Mouse (Mus musculus) gonadal fat pad, adult 2 months (tissue): ENCODE results near the gene Ltb. TPM values are rescaled to one million over a fixed set of nuclear protein-coding genes. Genes with fewer than 3 reads are reported as not detected.

Experiments
- DNase-seq: peaks from one replicate; pipeline ENCODE4 v3.0.0-alpha.2; 2012; ENCODE audit warnings: low read depth
- polyA plus RNA-seq: library from polyadenylated mRNA; depleted of rRNA; stranded (reverse); fragments of >200 nt; gene quantifications from 2 replicates; pipeline ENCODE4 v1.2.3, GENCODE M21; 2012; rRNA removed

Gene Ltb
- 2.7 and 3.2 TPM in 2 replicates for polyA plus RNA-seq

- no peak for DNase-seq
Observed at GRCm38 (mm10) chr17:35193881-35194843, at the start of gene Ltb. TSS of gene Ltb (plus strand) at chr17:35194439.

GRCm38 (mm10) chr17:35146139-35146538, 48.1 kb upstream of the Ltb start:
- DNase-seq: no peak

GRCm38 (mm10) chr17:35147348-35147747, 46.9 kb upstream of the Ltb start:
- DNase-seq: no peak

- no peak for DNase-seq
Observed at GRCm38 (mm10) chr17:35147922-35148639, 46.2 kb upstream of the Ltb start.

GRCm38 (mm10) chr17:35152121-35152520, 42.1 kb upstream of the Ltb start:
- DNase-seq: no peak

GRCm38 (mm10) chr17:35153077-35153476, 41.2 kb upstream of the Ltb start:
- DNase-seq: no peak

- no peak for DNase-seq
Observed at GRCm38 (mm10) chr17:35153931-35154330, 40.3 kb upstream of the Ltb start.

GRCm38 (mm10) chr17:35154616-35155015, 39.6 kb upstream of the Ltb start:
- DNase-seq: no peak

GRCm38 (mm10) chr17:35155451-35155850, 38.8 kb upstream of the Ltb start:
- no peak for DNase-seq

GRCm38 (mm10) chr17:35156461-35157200, 37.6 kb upstream of the Ltb start:
- no peak for DNase-seq

- no peak for DNase-seq
Observed at GRCm38 (mm10) chr17:35157254-35157653, 37.0 kb upstream of the Ltb start.

GRCm38 (mm10) chr17:35157661-35158175, 36.5 kb upstream of the Ltb start:
- no peak for DNase-seq

GRCm38 (mm10) chr17:35158850-35159593, 35.2 kb upstream of the Ltb start:
- no peak for DNase-seq

- DNase-seq: no peak
Observed at GRCm38 (mm10) chr17:35159638-35160037, 34.6 kb upstream of the Ltb start.

GRCm38 (mm10) chr17:35161421-35161820, 32.8 kb upstream of the Ltb start:
- no peak for DNase-seq

- DNase-seq: no peak
Observed at GRCm38 (mm10) chr17:35162121-35162520, 32.1 kb upstream of the Ltb start.

GRCm38 (mm10) chr17:35162730-35163129, 31.5 kb upstream of the Ltb start:
- no peak for DNase-seq

GRCm38 (mm10) chr17:35163326-35164081, 30.7 kb upstream of the Ltb start:
- no peak for DNase-seq

- DNase-seq: no peak
Observed at GRCm38 (mm10) chr17:35164218-35164567, 30.0 kb upstream of the Ltb start.
